ENCODE assay signal across 26 mouse cellular contexts in genomic region chr7:63963632-63964031, GRCm38 (mm10). TPM values are rescaled to one million over a fixed set of nuclear protein-coding genes. Genes with fewer than 3 reads are reported as not detected.
A peak's percentile ranks its signal among the peaks of the same experiment; 100 is the strongest.
DNase-seq lines count a peak whose midpoint lies in the region; ATAC-seq and TF ChIP-seq lines count a peak whose summit lies in the region.
"Had no signal": no experiment of that assay in that cellular context is flagged by ENCODE, and none has a peak within 500 bp of the region (broad histone marks: within the 10 kb centered on the region; RNA-seq: fewer than 3 reads in every experiment).

No protein-coding gene starts in this region.

- H3K4me1 ChIP-seq in forebrain, embryonic 11.5 days (replicated peaks; ENCODE audit: control insufficient read depth, insufficient read depth, low read length): no peaks in the 10 kb centered on the region
- peaks cover 4% of the 10 kb centered on the region for H3K4me1 ChIP-seq in forebrain, postnatal 0 days (ENCODE audit: insufficient read depth)
- H3K4me1 ChIP-seq in heart, embryonic 12.5 days (replicated peaks): peaks cover 12% of the 10 kb centered on the region
- H3K4me1 ChIP-seq in midbrain, embryonic 11.5 days (ENCODE audit: control insufficient read depth, insufficient read depth, low read length): peaks cover under 1% of the 10 kb centered on the region; the same call in 1 of the 2 replicates
- H3K4me1 ChIP-seq in midbrain, embryonic 13.5 days (replicated peaks): peaks cover 23% of the 10 kb centered on the region

- peak; percentile 25 for DNase-seq in forebrain, embryonic 11.5 days (ENCODE audit: low spot score)
- DNase-seq in forebrain, postnatal 0 days: no peak
- DNase-seq in heart, adult 11 months: peak; percentile 71
- DNase-seq in midbrain, embryonic 11.5 days (ENCODE audit: low spot score, missing footprints): peak; percentile 62
- DNase-seq: adrenal gland, adult 2 months; adrenal gland, adult 8-10 months; adrenal gland, postnatal 10 days; adrenal gland, postnatal 14 days; adrenal gland, postnatal 25 days; adrenal gland, postnatal 36 days; B cell, adult 2 months; cerebellum, adult 11 months; cerebellum, adult 11-12 months; cerebellum, adult 18-20 months had no signal

- H3K36me3 ChIP-seq in forebrain, embryonic 11.5 days (ENCODE audit: control insufficient read depth, insufficient read depth, low read length): no peaks in the 10 kb centered on the region
- H3K36me3 ChIP-seq in forebrain, postnatal 0 days (ENCODE audit: insufficient read depth): no peaks in the 10 kb centered on the region
- H3K36me3 ChIP-seq in heart, embryonic 12.5 days: no peaks in the 10 kb centered on the region
- H3K36me3 ChIP-seq in midbrain, embryonic 11.5 days (ENCODE audit: control insufficient read depth, insufficient read depth, low read length): no peaks in the 10 kb centered on the region
- H3K36me3 ChIP-seq in midbrain, embryonic 13.5 days: no peaks in the 10 kb centered on the region
- H3K36me3 ChIP-seq: G1E had no signal

- no peak overlapping the region for H3K27ac ChIP-seq in forebrain, embryonic 11.5 days (ENCODE audit: low read depth, low read length)
- no peak overlapping the region for H3K27ac ChIP-seq in forebrain, postnatal 0 days (ENCODE audit: low read depth, low read length)
- H3K27ac ChIP-seq in heart, embryonic 12.5 days (ENCODE audit: poor library complexity, severe bottlenecking): no peak overlapping the region
- no peak overlapping the region for H3K27ac ChIP-seq in midbrain, embryonic 11.5 days (ENCODE audit: low read depth, low read length)
- no peak overlapping the region for H3K27ac ChIP-seq in midbrain, embryonic 13.5 days

- H3K4me2 ChIP-seq in forebrain, embryonic 11.5 days (ENCODE audit: low read depth, low read length, severe bottlenecking): no peak overlapping the region
- no peak overlapping the region for H3K4me2 ChIP-seq in forebrain, postnatal 0 days (ENCODE audit: low read depth)
- no peak overlapping the region for H3K4me2 ChIP-seq in heart, embryonic 12.5 days
- no peak overlapping the region for H3K4me2 ChIP-seq in midbrain, embryonic 11.5 days
- H3K4me2 ChIP-seq in midbrain, embryonic 13.5 days (replicated peaks): no peak overlapping the region

- H3K4me3 ChIP-seq in forebrain, embryonic 11.5 days (ENCODE audit: low read depth, low read length): no peak overlapping the region
- no peak overlapping the region for H3K4me3 ChIP-seq in forebrain, postnatal 0 days (ENCODE audit: low read depth, low read length)
- no peak overlapping the region for H3K4me3 ChIP-seq in heart, embryonic 12.5 days
- H3K4me3 ChIP-seq in midbrain, embryonic 11.5 days (ENCODE audit: low read depth, low read length): no peak overlapping the region
- no peak overlapping the region for H3K4me3 ChIP-seq in midbrain, embryonic 13.5 days (replicated peaks)

- WGBS in forebrain, embryonic 11.5 days: 66% methylated on average over 5 of the region's 5 CpGs
- 75% methylated on average over 5 of the region's 5 CpGs for WGBS in forebrain, postnatal 0 days
- WGBS in heart, embryonic 12.5 days: 72% methylated on average over 5 of the region's 5 CpGs
- WGBS in midbrain, embryonic 11.5 days: 79% methylated on average over 5 of the region's 5 CpGs
- WGBS in midbrain, embryonic 13.5 days: 78% methylated on average over 5 of the region's 5 CpGs

- TF ChIP-seq CTCF in forebrain, postnatal 0 days (IDR thresholded peaks at IDR 0.05; ENCODE audit: low read depth): no peak

- no peaks in the 10 kb centered on the region for H3K27me3 ChIP-seq in forebrain, embryonic 11.5 days (ENCODE audit: control insufficient read depth, insufficient read depth, low read length)
- H3K27me3 ChIP-seq in forebrain, postnatal 0 days (ENCODE audit: insufficient read depth, low read length): no peaks in the 10 kb centered on the region
- peaks cover 3% of the 10 kb centered on the region; the same call in 1 of the 2 replicates for H3K27me3 ChIP-seq in heart, embryonic 12.5 days (replicated peaks)
- no peaks in the 10 kb centered on the region for H3K27me3 ChIP-seq in midbrain, embryonic 11.5 days (ENCODE audit: control insufficient read depth, insufficient read depth, low read length)
- no peaks in the 10 kb centered on the region for H3K27me3 ChIP-seq in midbrain, embryonic 13.5 days
- H3K27me3 ChIP-seq: CH12.LX, Patski had no signal

- H3K9me3 ChIP-seq in forebrain, embryonic 11.5 days (ENCODE audit: control insufficient read depth, low read length): no peaks in the 10 kb centered on the region
- H3K9me3 ChIP-seq in forebrain, postnatal 0 days (ENCODE audit: low read length): no peaks in the 10 kb centered on the region
- H3K9me3 ChIP-seq in heart, embryonic 12.5 days (replicated peaks): no peaks in the 10 kb centered on the region
- no peaks in the 10 kb centered on the region for H3K9me3 ChIP-seq in midbrain, embryonic 11.5 days (ENCODE audit: control insufficient read depth, low read length)
- no peaks in the 10 kb centered on the region for H3K9me3 ChIP-seq in midbrain, embryonic 13.5 days

- no peak for ATAC-seq in forebrain, embryonic 11.5 days (replicated peaks; ENCODE audit: low FRiP score)
- no peak for ATAC-seq in forebrain, postnatal 0 days
- ATAC-seq in heart, embryonic 12.5 days (ENCODE audit: insufficient number of reproducible peaks, low FRiP score): no peak
- ATAC-seq in midbrain, embryonic 11.5 days (ENCODE audit: low FRiP score): no peak
- ATAC-seq in midbrain, embryonic 13.5 days: no peak
- ATAC-seq: activated CD4-positive, CD25-positive, alpha-beta regulatory T cell, adult 4 months; CD4-positive, CD25-positive, alpha-beta regulatory T cell, adult 4 months; Patski had no signal

- H3K9ac ChIP-seq in forebrain, embryonic 11.5 days (ENCODE audit: low read length): no peak overlapping the region
- H3K9ac ChIP-seq in forebrain, postnatal 0 days: no peak overlapping the region
- no peak overlapping the region for H3K9ac ChIP-seq in heart, embryonic 12.5 days
- no peak overlapping the region for H3K9ac ChIP-seq in midbrain, embryonic 11.5 days (ENCODE audit: low read length)
- no peak overlapping the region for H3K9ac ChIP-seq in midbrain, embryonic 13.5 days (replicated peaks)

RNA-seq across cellular contexts. Expression of gene Klf13, which starts 24.9 kb away (rescaled TPM):
- 26.6 and 28.1 TPM in 2 replicates for polyA plus RNA-seq in forebrain, embryonic 11.5 days (2014; fragmentation: Nextera tagmentation; extraction: Ambion mirVana)
- 25.5 and 32.0 TPM in 2 replicates for total RNA-seq in forebrain, postnatal 0 days (2014; rRNA removed)
- polyA plus RNA-seq in forebrain, postnatal 0 days (2015; fragmentation: Nextera tagmentation; extraction: Ambion mirVana): 24.8 and 32.0 TPM in 2 replicates
- 16.7 and 17.4 TPM in 2 replicates for polyA plus RNA-seq in heart, embryonic 12.5 days (2016; fragmentation: Nextera tagmentation; extraction: Ambion mirVana)
- polyA plus RNA-seq in midbrain, embryonic 11.5 days (2014; fragmentation: Nextera tagmentation; extraction: Ambion mirVana): 31.5 and 32.0 TPM in 2 replicates
- 24.4 and 24.7 TPM in 2 replicates for polyA plus RNA-seq in midbrain, embryonic 13.5 days (2015; fragmentation: Nextera tagmentation; extraction: Ambion mirVana)

RNA-seq across cellular contexts. Expression of gene E030018B13Rik, which starts 47.0 kb away (rescaled TPM):
- not detected in 2 replicates for polyA plus RNA-seq in forebrain, embryonic 11.5 days (2014; fragmentation: Nextera tagmentation; extraction: Ambion mirVana)
- not detected in 2 replicates for total RNA-seq in forebrain, postnatal 0 days (2014; rRNA removed)
- not detected in 2 replicates for polyA plus RNA-seq in forebrain, postnatal 0 days (2015; fragmentation: Nextera tagmentation; extraction: Ambion mirVana)
- not detected in 2 replicates for polyA plus RNA-seq in heart, embryonic 12.5 days (2016; fragmentation: Nextera tagmentation; extraction: Ambion mirVana)
- 0.14 TPM in 1 of 2 replicates, not detected in the other for polyA plus RNA-seq in midbrain, embryonic 11.5 days (2014; fragmentation: Nextera tagmentation; extraction: Ambion mirVana)
- polyA plus RNA-seq in midbrain, embryonic 13.5 days (2015; fragmentation: Nextera tagmentation; extraction: Ambion mirVana): 0.22 and 0.27 TPM in 2 replicates
- total RNA-seq: adrenal gland, adult 18-20 months; adrenal gland, adult 2 months; adrenal gland, postnatal 10 days; adrenal gland, postnatal 14 days; adrenal gland, postnatal 25 days; adrenal gland, postnatal 36 days; adrenal gland, postnatal 4 days; CH12.LX; ES-E14; G1E; MEL had no signal
- polyA plus RNA-seq: adrenal gland, adult 2 months; brain, embryonic 14.5 days; CD4-positive, CD25-positive, alpha-beta regulatory T cell, adult 4 months; G1E; Patski had no signal
